Mouse (Mus musculus) myocyte (in vitro differentiated cells): ENCODE data around the gene Nudt21.

ENCODE experiments used
- E2F4 ChIP-seq: IDR thresholded peaks from one replicate; pipeline ENCODE4 v1.6.1; 2011; ENCODE audit warnings: mild to moderate bottlenecking, control low read depth, moderate library complexity; ENCODE audit not compliant: insufficient read depth
- MAX ChIP-seq: IDR thresholded peaks from one replicate; pipeline ENCODE4 v1.6.1; 2011; ENCODE audit warnings: low read depth, mild to moderate bottlenecking, control low read depth
- MYOD1 ChIP-seq, 3 experiments: IDR thresholded peaks; one replicate each; pipeline ENCODE4 v1.6.1; 2011; ENCODE audit warnings: control low read depth in 2 of 3, low read depth in 2 of 3, mild to moderate bottlenecking in 2 of 3, moderate library complexity in 1 of 3; ENCODE audit not compliant: insufficient read length in 2 of 3, control insufficient read depth in 1 of 3
- MYOG ChIP-seq, 3 experiments: IDR thresholded peaks; one replicate each; pipeline ENCODE4 v1.6.1; 2011; ENCODE audit warnings: control low read depth in 2 of 3, low read depth in 2 of 3, mild to moderate bottlenecking in 2 of 3; ENCODE audit not compliant: insufficient read length in 2 of 3, control insufficient read depth in 1 of 3, insufficient read depth in 1 of 3
- POLR2A ChIP-seq: IDR thresholded peaks from one replicate; pipeline ENCODE4 v1.6.1; 2011; ENCODE audit warnings: low read depth, mild to moderate bottlenecking, control low read depth, moderate library complexity; ENCODE audit not compliant: insufficient read length
- POLR2AphosphoS2 ChIP-seq: IDR thresholded peaks from one replicate; pipeline ENCODE4 v1.6.1; 2011; ENCODE audit warnings: low read depth, control low read depth; ENCODE audit not compliant: insufficient read length
- REST ChIP-seq: IDR thresholded peaks from one replicate; pipeline ENCODE4 v1.6.1; 2011; ENCODE audit warnings: mild to moderate bottlenecking, control low read depth, moderate library complexity; ENCODE audit not compliant: insufficient read depth, insufficient read length
- SRF ChIP-seq: IDR thresholded peaks from one replicate; pipeline ENCODE4 v1.6.1; 2011; ENCODE audit warnings: low read depth; ENCODE audit not compliant: control insufficient read depth, insufficient read length
- TCF12 ChIP-seq: IDR thresholded peaks from one replicate; pipeline ENCODE4 v1.6.1; 2011; ENCODE audit warnings: mild to moderate bottlenecking, control low read depth; ENCODE audit not compliant: poor library complexity, insufficient read depth, severe bottlenecking
- TCF3 ChIP-seq: IDR thresholded peaks from one replicate; pipeline ENCODE4 v1.6.1; 2011; ENCODE audit warnings: low read depth, control low read depth; ENCODE audit not compliant: insufficient read length
- USF1 ChIP-seq: IDR thresholded peaks from one replicate; pipeline ENCODE4 v1.6.1; 2011; ENCODE audit warnings: low read depth, mild to moderate bottlenecking, control low read depth, moderate library complexity

GRCm38 (mm10) chr8:94010101-94010705 is 26.6 kb downstream of the Nudt21 start:
- no peak for TF ChIP-seq POLR2A
- TF ChIP-seq E2F4: no peak
- TF ChIP-seq POLR2AphosphoS2: no peak
- TF ChIP-seq MYOD1 (IDR thresholded peaks at IDR 0.05; ENCODE audit: control insufficient read depth in 1 of 3, insufficient read length in 2 of 3, low read depth in 2 of 3): no peak
- TF ChIP-seq TCF12: no peak
- no peak for TF ChIP-seq USF1
- no peak for TF ChIP-seq MAX
- no peak for TF ChIP-seq SRF
- TF ChIP-seq REST: no peak
- no peak for TF ChIP-seq TCF3
- TF ChIP-seq MYOG (IDR thresholded peaks at IDR 0.05; ENCODE audit: control insufficient read depth in 1 of 3, insufficient read depth in 1 of 3, insufficient read length in 2 of 3, low read depth in 2 of 3): no peak
